Mouse (Mus musculus): Measurements from ENCODE around the gene Zfp873. TPM values are rescaled to one million over a fixed set of nuclear protein-coding genes. Genes with fewer than 3 reads are reported as not detected.
"Not testable (repeated sequence)": the region's sequence is repeated elsewhere in the genome, so short reads cannot be mapped to it uniquely, and the experiment has no call there.

Gene Zfp873
- polyA plus RNA-seq (2017; shearing (Covaris generic)): 10 to 100 TPM; 12.5 to 13.2 TPM

GRCm38 (mm10) chr10:82047597-82048459 is at the start of gene Zfp873:
Gene Zfp873 (plus strand): TSS chr10:82048123.
- peak; percentile 99 for ATAC-seq

DNA sequence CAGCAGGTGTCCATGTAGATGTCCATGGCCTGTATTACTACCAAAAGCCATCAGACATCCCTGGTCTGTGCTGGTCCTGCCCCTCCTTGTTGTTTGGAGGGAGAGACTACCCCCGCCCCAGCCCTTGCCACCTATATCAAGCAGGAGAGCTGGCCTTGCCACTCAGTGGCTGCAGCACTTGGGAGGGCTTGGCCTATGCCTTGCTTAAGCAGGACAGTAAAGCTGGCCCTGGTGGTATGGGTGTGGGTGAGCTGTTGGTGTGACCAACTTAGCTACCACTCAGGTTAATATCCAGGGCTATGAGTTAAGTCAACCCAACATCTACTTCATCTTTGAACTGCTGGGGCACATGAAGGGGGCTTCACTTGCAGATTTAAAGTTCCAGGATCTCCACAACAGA is 44.7 kb upstream of the Zfp873 start:
- not testable (repeated sequence) for ATAC-seq

DNA sequence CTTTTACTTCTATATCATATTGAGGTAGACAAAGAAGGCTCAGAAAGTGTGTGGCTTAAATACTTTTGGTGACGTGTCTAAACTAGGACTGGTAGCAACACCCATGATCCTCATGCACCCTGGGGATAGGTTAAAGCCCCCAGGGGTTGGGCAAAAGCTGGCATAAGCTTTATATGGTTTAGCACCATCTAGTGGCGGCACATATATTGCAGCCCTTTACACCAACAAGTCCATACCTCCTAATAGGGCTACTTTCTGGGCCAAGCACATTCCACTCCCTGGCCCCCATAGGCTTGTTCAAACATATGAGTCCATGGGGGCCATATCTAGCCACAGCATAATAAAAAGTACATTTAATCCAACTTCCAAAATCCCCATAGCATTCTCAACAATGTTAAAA is 43.1 kb upstream of the Zfp873 start:
- ATAC-seq: peak; percentile 72

- no peak for ATAC-seq
Observed at GRCm38 (mm10) chr10:82042191-82042590, 5.7 kb upstream of the Zfp873 start.

GRCm38 (mm10) chr10:82046603-82047002 is 1.3 kb upstream of the Zfp873 start:
- ATAC-seq: no peak

GRCm38 (mm10) chr10:82048460-82048804 is 509 bp downstream of the Zfp873 start:
- ATAC-seq: not testable (repeated sequence)

DNA sequence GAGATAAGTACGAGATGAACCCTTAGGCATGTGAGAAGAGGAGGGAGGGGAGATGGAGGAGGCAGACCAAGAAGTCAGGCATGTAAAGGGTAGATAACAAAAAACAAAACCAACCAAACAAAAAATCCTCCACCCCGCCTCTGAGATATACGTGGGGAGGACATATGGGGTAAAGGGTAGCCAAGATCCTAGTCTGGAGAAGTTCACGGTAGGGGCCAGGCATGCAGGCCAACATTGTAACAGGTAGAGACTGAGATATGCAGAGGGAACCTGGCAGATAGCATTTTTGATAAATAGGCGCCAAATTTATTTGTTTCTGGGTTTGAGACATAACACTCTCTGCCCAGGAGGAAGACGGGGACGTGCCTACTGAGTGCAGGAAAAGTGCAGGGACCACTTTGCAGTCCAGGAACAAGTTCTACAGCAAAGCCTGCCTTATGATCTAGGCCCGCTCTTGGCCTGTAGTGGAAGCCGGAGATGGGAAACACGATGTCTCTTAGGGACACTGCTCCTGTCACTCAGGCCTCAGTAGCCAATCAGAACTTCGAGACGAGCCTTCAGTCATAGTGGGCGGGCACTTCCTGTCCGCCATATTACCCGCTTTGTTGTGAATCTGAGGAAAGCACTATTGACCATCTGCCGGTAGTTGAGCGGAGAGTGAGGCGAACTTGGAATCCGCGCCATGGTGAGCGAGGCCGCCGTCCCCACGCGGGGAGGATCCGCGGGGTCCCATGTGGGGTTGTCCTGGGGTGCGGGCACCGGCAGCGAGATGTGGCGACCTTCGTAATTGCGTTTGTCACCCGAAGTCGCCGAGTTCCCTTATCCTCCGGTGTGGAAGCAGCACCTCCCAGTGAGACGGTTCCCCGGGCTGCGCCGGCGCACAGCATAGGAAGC is 35.1 kb downstream of the Zfp873 start, which contains the start of gene BC024063:
TSS of gene BC024063 (plus strand) at position 626 of the 894 bp plus-strand sequence.
- ATAC-seq: peak; percentile 92

DNA sequence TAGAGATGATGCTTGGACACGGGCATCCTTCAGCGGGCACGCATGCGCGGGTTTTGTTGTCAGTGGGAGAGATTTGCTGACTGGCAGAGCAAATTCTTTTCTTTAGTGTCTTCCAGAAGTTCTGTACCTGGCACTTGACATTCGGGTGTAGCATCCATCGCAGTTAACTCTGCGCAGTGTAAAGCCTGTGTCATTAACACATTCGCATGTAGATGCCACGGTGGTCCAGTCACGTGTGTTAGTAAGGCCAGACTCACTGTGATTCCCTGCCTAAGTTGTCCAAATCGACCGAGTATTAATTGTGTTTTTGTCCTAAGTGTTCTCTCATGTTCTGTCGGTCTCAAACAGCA is 35.7 kb downstream of the Zfp873 start:
- not testable (repeated sequence) for ATAC-seq

Other genes starting within 250 kb of the Zfp873 start
- 1 to 10 TPM; 6.2 to 6.5 TPM for gene Gm4767, start 235.9 kb upstream of the Zfp873 start, polyA plus RNA-seq (2017; shearing (Covaris generic))
- 1 to 10 TPM; 5.1 to 5.8 TPM for gene Gm32687, start 184.2 kb upstream of the Zfp873 start, polyA plus RNA-seq (2017; shearing (Covaris generic))
- gene Zfp781, start 117.6 kb upstream of the Zfp873 start, polyA plus RNA-seq (2017; shearing (Covaris generic)): 1 to 10 TPM; 4.4 to 4.6 TPM
- 1 to 10 TPM; 5.1 to 5.9 TPM for gene BC024063, start 35.2 kb downstream of the Zfp873 start, polyA plus RNA-seq (2017; shearing (Covaris generic))
- gene AU041133, start 79.9 kb downstream of the Zfp873 start, polyA plus RNA-seq (2017; shearing (Covaris generic)): 10 to 100 TPM in 1 of 2 experiments, 1 to 10 TPM in 1; 9.9 to 11.5 TPM
- gene Zfp938, start 193.2 kb downstream of the Zfp873 start, polyA plus RNA-seq (2017; shearing (Covaris generic)): 10 to 100 TPM; 14.2 to 15.4 TPM

Measured in activated CD4-positive, CD25-positive, alpha-beta regulatory T cell, adult 4 months (primary cell).